Mouse (Mus musculus) regulatory T cell (primary cell): Measurements from ENCODE around the gene Rer1.

Source experiments
- in situ Hi-C: fragments of 300-600 bp; cut with MboI, MseI; formaldehyde crosslinking; loops from one replicate; pipeline ENCODE4 v1.15.1; 2025; ENCODE audit warnings: high pct_unique_total_duplicates

The Rer1 gene

GRCm38 (mm10) chr4:155086108-155087024, at the start of gene Rer1, which contains the start of gene Morn1:
Gene Rer1 (minus strand): TSS chr4:155086382.
Gene Morn1 (plus strand): TSS chr4:155086577.
- in situ Hi-C loops = no loop called here

GRCm38 (mm10) chr4:155134686-155135172, 48.5 kb upstream of the Rer1 start:
- in situ Hi-C loops = loop anchor here (10.0 kb wide), 1 partner anchor 530 kb away; no protein-coding TSS in a partner anchor

DNA sequence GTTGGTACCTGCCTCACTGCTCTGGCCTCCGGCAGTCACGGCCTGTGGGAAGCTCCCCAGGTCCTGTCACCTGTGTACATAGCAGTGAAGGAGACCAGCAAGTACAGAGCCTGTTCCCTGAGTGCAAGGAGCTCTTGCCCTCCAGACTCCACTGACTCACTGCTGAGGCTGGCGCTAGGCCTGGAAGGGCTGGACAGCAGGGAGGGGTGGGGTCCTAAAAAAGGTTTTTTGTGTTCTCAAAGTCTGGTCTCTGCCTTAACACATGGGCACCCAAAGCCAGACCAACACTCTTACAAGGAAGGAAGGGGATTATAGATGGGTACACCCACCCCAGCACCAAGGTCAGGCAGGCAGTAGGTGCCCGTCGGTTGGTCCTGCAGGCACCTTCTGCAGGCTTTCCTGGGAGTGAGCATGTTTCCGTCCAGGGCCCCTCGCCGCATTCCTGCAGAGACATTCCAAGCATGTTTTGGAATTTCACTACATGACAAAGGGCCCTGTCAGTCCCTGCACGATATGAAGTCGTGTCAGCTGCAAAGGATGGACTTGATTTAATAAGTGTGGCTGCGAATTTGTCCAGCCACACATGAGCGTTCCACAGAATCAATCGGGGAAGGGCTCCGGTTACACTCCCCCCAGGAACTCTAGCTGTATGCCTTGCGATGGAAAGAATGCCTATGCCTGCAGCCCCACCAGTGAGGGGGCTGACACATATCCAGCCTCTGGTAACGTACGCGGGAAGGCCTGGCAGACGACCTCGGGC, 47.7 kb upstream of the Rer1 start:
- in situ Hi-C loops = loop anchor here (10.0 kb wide), 1 partner anchor 529 kb away; no protein-coding TSS in a partner anchor

DNA sequence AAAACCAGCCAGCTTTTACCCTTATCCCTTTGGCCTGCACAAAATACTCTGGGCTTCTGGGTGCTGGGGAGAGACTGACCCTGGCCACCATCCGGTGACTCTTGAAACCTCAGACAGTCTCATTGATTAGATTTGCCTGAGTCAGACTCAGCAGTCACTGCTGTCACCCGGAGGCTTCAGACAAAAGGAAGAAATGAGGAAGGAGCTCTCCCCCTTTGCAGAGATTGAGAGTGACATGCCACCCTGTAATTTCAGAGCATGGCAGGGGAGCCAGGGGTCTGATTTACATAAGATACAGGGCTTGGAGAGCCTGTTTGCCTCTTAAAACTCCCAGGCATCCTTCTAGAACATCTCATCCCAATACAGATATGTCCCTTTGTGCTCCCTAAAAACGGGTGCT, 47.0 kb upstream of the Rer1 start:
- in situ Hi-C loops = loop anchor here (10.0 kb wide), 1 partner anchor 528 kb away; no protein-coding TSS in a partner anchor

DNA sequence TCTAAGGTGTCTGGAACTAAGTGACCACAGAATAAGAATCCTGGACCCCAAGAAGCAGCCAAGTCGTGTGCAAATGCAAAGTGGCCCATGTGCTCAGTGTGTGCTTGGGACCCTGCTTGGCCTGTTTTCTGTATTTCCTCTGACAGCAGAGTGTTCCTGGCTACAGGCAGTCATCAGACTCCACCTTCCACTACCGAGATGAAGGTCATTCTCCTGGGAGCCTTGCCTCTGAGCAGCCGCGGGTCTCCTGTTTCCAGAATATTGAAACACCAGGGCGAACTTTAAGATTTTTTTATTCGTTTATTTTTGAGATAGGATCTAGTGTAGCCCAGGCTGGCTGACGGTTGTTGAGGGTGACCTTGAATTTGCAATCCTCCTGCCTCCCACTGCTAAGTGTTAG, 44.4 kb upstream of the Rer1 start:
- in situ Hi-C loops = loop anchor here (10.0 kb wide), 1 partner anchor 526 kb away; no protein-coding TSS in a partner anchor

- in situ Hi-C loops = loop anchor here (10.0 kb wide), 1 partner anchor 525 kb away; no protein-coding TSS in a partner anchor
These were observed 43.8 kb upstream of the Rer1 start for GRCm38 (mm10) chr4:155129996-155130395.

GRCm38 (mm10) chr4:155129132-155129917, 43.1 kb upstream of the Rer1 start:
- in situ Hi-C loops = no loop called here

DNA sequence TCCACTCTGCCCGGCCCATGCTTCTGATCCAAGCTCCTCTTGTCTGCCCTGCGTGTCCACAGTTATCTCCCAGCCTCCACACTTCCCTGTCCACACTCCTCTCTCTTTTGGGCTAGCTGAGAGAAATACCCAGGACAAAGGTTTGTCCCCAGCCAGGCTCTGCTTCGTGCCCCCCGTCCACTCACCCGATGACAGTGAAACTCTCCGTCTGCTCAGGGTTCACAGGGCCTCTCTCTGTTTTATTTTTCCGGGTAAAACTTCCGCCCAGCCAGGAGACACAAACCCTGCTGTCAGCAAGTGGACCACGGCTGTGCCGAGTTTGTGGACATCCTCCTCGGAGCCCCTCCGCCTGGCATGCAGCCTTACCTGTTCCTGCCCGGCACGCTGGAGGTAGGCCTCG, 42.2 kb upstream of the Rer1 start:
- in situ Hi-C loops = no loop called here

GRCm38 (mm10) chr4:155126602-155127372, 40.6 kb upstream of the Rer1 start:
- in situ Hi-C loops = no loop called here

DNA sequence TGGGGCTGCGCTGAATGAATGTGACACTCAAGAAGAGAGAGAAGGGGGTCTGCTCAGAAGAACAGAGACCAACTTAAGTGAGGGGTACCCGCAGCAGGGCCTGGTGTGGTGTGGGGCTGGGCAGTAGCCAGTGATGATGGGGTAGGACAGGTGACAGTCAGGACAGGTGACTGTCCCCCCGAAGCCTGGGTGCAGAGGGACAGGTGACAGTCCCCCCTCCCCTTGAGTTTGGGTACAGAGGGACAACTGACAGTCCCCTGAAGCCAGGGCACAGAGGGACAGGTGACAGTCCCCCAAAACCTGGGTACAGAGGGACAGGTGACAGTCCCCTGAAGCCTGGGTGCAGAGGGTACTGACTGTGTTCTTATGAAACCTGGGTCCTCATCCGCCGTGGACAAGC, 40.0 kb upstream of the Rer1 start:
- in situ Hi-C loops = no loop called here

DNA sequence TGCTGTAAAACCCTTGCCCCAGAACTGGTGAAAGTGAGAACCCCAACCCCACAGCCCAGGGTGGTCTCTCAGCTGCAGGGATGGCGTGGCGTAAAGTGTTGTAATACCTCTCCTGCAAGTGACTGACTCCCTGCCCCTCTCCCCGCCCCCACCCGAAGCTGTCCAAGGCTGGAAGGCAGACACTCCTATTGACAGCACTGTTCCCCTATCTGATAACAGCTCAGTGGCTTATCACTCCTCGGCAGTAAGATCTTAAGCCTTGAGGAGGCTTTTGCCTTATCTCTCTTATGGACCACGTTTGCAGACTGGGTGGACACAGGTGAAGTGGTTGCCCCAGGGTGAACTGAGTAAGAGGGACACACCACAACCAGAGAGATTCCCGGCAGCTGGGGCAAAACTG, 39.1 kb upstream of the Rer1 start:
- in situ Hi-C loops = no loop called here

GRCm38 (mm10) chr4:155123868-155124534, 37.8 kb upstream of the Rer1 start:
- in situ Hi-C loops = no loop called here

DNA sequence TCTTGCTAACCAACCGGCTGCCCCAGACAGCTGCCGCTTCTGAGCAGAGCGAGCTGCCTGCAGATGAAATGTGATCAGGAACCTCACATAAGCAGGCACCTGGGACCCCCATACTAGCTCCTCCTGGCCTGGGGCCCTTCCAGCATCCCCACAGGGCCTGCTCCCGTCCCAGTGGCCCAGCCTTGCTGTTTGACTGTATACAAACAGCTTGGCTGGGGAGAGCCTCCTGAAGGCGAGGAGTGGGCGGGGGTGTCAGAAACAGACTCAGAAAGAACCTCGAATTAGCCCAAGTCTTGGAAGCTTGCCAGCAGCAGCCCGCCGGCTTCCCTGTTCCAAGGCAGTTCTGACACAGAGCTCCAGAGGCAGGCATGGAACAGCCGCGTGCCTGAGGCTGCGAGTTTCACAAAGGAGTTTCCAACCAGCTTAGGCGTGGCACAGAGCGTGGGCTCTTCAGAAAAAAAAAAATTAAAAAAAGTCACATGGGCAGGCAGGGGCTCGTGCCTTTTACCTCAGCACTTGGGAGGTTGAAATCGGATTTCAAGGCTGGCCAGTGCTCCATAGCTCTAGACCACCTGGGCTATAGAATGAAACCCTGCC, 36.4 kb upstream of the Rer1 start:
- in situ Hi-C loops = no loop called here

- in situ Hi-C loops = no loop called here
These were observed 35.8 kb upstream of the Rer1 start for GRCm38 (mm10) chr4:155121915-155122443.

GRCm38 (mm10) chr4:155121222-155121621, 35.0 kb upstream of the Rer1 start:
- in situ Hi-C loops = no loop called here

DNA sequence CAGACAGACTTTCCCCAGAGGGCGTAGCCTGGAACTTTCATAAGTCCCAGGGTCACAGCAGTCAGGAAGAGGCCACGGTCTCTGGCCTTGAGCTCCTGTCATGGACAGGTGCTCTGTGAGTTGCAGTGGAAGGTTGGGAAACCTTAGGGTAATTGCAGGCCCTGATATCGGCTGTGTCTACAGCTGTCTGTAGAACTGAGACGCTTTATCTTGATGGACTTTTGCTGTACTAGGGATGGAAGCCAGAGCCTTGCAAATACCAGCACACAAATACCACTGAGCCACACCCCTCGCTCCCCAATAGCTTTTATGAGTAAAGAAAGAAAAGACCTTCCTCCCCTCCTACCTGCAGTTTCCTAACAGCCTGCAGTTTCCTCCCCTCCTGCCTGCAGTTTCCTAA, 34.4 kb upstream of the Rer1 start:
- in situ Hi-C loops = no loop called here

DNA sequence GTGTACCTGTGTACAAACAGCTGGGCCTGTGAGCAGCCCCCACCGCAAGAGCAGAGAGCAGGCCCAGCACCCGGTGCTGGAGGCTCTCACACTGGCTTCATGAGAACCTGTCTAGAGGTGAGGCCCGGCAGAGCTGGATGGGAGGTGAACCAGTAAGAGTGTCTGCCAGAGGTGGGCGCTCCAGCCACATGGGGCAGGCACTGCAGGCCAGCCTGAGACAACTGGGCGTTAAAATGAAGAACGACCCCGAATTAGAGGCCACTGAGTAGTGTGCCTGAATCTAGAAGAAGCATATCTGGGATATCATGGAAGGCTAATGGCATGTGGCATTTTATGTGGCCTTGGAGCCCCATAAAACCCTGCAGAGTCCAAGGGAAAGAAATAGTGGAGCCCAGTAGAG, 33.9 kb upstream of the Rer1 start:
- in situ Hi-C loops = no loop called here

DNA sequence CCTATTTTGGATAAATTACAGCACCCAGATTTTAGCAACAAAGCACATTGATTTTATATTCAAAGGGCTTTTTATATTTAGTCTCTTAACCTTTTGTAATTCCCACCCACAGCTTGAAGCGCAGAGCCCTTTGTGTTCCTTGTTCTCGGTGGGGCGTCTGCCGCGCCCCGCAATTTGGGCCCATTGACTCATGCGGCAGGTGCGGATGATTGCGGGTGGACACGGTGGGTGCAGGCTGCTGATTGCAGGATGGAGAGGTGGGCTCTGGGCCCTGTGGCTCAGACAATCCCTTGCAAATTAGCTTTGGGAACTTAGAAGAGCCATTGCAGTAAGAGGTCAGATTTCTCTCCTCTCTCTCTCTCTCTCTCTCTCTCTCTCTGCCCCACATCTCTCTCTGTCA, 32.1 kb upstream of the Rer1 start:
- in situ Hi-C loops = no loop called here

- in situ Hi-C loops = no loop called here
These were observed 31.3 kb upstream of the Rer1 start for GRCm38 (mm10) chr4:155117396-155117978.
